Mouse (Mus musculus): ENCODE results near the gene Krt25.

The Krt25 gene

DNA sequence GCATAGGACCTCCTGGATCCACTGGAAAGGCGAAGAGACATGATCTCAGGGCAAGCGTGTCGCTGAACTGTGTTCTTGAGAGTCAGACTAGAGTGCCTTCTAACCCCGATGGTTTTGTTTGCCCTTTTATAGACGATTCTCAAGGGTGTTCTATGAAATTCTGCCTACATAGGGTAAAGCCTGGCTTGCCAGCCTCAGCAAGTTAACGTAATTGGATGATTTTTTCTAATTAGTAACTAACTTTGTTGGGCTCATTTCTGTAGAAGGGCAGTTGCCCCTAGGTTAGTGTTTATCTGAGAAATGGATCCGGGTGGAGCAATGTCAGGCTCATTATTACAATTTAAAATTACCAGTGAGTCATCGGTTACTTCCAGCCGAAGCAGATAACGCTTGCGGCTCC, at the start of gene Krt25:
Gene Krt25, minus strand, starts transcription at position 101 of the 400 bp plus-strand sequence.
- DNase-seq, result no peak

DNA sequence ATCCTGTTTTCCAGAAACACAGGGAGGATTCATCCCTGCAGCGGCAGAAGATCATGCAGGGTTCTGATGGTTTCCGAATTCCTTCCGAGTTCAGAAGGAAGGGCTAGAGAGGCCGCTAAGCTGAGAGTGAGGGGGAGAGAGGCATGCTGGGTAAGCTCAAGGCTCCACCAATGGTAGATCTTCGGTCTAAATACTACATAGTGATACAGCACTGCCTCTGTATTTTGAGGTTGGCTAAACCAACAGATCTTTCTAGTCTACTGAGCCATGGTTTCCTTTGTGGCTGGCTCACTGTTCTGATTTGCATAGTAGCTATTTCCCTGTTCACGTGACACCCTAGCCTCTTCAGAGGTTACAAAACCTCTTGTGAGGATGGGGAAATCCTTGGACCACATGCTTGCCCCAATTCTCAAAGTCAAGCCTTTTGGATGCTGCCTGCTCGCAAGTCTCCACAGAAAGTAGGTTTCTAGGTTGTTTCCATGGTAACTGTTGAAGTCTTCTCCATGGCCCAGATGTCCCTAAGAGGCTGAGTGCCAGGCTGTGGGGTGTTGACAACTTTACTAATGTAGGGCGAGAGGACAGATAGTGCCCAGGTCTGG, 47.2 kb upstream of the Krt25 start:
- DNase-seq, result peak; percentile 38 to 69

DNA sequence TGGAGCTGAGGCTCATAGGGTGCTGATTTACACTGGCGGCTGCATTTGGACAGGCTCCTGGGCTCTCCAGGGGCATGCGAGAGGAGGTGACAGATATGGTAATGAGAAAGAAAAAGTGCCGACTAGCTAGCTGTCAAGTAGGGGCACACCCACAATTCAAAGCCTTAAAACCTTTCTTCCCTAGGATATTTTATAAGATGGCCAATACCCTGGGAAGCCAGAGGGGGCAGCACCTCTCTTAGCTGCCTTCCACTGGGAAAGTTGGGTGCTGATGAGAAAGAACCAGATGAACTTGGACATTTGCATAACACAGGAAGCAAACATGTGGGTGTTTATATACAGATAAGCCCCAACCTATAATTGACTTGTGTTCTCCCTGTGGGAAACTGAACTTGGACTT, 46.5 kb upstream of the Krt25 start:
- DNase-seq, result peak in 1 of 2 experiments; percentile 38

DNA sequence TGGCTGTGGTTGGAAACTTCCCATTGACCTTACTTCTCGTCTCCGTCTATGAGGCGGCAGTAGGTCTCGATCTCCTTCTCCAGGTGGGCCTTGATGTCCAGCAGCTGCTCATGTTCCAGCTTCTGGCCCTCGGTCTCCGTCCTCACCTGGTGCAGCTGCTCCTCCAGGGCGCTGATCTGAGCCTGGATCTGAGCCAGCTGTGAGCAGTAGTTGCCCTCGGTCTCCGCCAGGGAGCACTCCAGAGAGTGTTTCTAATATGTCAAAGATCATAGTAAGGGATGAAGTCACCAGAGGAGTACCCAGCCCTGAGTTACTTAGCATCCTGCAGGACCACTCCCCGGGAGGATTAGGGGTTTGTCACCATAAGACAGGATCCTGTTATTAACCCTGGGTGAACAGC, 44.0 kb upstream of the Krt25 start:
- peak; percentile 16 to 51 for DNase-seq

DNA sequence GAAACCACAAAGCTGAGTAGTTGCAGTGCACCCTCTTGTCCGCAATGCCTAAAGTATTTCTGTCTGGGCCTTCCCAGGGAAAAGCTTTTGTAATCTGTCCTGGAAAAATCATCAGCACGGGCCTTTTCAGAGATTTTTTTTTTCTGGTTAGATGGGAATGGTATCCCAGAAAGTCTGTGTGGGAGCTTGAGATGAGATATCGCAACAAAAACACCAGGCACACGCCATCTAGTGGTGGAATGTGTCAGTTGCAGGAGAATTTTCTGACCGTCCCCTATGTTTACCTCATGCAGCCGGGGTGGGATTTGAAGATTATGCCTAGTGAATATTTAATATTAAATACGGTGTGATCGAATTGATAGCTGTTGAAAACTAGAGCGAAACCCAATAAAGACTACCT, 41.7 kb upstream of the Krt25 start:
- peak; percentile 35 to 61 for DNase-seq

DNA sequence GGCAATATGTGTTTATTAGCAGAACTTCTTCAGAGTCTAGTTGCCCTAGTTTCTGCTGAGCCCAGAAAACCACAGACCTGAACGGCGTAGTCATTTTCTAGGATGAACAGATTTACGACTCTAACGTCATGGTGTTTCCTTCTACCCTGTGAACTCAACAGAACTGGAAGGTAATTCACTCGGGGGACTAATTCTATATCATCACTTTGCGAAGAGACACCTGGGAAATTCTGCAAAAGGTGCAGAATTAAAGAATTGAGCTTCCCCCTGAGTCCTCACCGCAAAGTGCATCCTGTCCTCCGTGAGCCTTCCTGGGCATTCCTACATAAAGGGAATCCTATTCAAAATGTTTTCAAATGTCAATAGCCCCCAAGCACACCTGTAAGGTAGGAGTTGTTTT, 38.7 kb upstream of the Krt25 start:
- DNase-seq, result no peak

DNA sequence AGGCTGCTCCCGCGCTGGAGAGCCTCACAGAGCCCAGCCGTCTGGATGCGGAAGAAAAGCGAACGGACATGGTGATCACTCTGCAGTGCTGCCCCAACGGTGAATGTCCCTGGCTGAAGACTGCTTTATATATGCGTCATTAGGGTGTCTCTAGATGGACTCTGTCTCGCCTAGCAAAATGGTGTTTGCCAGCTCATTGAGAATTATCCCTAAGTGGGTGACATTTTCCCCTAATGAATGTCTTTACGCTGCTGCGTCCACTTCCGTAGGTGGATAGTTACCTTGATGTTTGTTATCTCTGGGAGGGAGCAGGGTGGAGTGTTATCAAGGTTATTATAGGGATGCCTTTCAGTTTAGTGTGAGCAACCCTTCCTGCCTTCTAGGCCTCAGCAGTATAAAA, 28.3 kb upstream of the Krt25 start, which contains the start of gene Krt27:
Gene Krt27, minus strand, starts transcription at position 101 of the 400 bp plus-strand sequence.
- no peak for DNase-seq

DNA sequence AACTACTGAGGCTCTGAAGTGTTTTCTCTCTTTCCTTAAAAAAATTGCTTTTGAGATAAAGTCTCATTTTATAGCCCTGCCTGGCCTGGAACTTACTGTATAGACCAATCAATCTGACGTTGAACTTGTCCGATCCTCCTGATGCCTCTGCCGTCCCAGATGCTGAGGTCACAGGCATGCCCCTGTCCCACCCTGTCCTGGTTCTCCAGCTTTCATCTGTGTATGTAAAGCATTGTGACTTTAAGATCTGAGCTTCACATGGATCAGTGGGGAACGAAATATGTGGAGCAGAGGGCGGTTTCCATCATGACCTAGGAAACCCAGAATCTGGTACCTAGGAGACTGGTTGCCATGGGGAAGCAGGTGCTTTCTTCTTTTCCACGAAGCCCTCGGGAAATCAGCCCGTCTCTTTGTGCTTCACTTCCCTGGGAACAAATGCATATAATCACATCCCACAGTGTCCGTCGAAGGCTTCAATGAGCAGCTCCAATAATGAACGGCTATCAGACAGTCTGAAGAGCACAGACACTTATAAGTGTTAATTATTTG, 16.6 kb upstream of the Krt25 start:
- no peak for DNase-seq

DNA sequence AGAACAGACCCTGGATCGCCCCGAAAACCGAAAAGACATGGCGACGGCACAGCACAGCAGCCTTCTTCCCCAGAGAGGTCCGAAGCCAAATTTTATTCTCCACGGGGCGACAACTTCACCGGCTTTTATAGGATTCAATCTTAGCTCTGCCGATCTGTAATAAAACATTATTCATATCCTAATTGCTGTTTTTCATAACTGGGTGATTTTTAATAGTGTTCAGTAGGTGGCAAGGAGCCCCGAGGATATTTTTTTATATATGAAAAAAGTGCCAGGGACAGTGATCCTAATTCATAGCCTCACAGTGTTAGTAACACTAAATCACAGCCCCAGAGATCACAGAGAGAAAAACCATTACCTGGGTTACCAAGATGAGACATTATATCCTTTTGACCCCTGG, 15.1 kb upstream of the Krt25 start, which contains the start of gene Krt26:
Gene Krt26, minus strand, starts transcription at position 101 of the 400 bp plus-strand sequence.
- DNase-seq, result no peak

DNA sequence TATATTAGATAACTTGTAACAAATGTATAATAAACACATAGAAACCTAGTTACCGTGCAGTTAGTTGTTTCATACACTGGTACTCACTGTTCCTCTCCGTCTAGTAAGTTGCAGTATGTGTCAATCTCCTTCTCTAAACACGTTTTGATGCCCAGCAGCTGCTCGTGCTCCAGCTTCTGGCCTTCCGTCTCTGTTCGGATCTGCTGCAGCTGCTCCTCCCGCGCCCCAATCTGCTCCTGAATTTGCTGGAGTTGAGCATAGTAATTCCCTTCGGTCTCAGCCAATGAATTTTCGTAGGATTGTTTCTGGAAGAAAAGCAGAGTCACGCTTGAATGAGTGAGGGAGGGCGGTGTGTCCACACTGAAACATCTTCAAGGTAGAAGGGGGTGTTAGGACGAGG, 10.7 kb upstream of the Krt25 start:
- no peak for DNase-seq

DNA sequence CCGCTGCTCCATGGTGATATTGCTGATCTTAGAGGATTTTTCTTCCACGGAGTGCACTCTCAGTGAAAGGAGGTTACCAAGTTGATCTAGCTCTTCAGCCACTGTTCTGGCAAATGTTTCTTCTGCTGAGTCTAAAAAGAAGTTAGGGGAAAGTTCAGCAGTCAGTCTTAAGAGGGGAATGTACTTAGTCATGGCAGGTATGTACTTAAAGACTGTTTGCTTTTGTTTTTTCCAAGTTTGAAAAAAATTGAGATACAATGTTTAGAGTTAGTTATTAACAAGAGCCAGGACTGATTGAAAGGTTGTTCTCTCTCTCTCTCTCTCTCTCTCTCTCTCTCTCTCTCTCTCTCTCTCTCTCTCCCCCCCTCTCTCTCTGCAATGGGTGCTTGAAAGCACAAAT, 6.9 kb upstream of the Krt25 start:
- DNase-seq, result no peak

DNA sequence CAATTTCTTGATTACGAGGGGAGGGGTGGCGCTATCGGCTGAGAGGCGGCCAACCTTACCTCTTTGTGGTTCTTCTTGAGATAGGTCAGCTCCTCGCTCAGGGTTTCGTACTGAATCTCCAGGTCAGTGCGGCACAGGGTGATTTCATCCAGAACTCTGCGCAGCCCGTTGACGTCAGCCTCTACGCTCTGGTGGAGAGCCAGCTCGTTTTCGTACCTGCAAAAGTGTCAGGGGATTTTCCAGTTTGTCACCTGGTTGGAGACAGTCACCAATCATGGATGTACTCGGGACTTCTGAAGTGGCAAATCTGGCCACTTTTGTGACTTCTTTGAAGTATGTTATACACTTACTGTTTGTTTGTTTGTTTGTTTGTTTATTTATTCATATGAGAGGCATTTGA, 1.7 kb downstream of the Krt25 start:
- no peak for DNase-seq

DNA sequence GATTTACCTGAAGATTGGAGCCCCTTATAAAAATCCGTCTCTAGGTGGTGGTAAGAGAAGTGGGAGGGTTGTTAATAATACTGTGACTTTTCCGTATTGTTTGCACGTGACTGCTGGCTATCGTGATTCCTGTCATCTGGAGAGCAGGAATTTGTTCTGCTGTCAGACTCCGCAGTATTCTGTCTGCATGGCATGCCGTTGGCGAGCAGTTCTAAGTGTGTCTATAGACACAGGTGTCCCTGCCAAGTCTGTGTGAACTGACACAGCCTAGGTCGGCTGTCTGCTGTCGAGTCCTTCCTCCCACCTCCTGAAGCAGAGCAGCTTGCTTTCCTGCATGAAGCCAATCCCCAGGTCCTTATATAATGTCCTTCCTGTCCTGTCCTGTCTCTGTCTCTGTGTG, 3.6 kb downstream of the Krt25 start:
- DNase-seq, result no peak

DNA sequence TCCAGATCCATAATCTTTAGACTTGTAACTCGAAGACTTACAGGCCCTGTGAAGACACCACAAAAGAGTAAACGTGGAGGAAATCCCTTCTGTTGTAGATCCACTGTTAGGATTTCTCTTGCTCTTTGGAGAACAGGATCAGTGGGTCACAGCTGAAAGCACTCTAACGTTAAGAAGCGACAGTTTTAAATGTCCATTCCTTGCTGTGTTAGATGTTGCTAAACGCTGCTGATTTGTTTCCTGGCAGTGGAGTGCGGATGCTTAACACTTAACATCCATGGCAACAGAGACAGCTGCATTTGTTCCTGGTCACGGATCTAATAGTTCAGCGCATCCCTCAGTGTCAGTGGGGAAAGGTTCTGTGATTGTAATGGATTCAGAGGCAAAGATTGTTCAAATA, 6.2 kb downstream of the Krt25 start:
- no peak for DNase-seq

DNA sequence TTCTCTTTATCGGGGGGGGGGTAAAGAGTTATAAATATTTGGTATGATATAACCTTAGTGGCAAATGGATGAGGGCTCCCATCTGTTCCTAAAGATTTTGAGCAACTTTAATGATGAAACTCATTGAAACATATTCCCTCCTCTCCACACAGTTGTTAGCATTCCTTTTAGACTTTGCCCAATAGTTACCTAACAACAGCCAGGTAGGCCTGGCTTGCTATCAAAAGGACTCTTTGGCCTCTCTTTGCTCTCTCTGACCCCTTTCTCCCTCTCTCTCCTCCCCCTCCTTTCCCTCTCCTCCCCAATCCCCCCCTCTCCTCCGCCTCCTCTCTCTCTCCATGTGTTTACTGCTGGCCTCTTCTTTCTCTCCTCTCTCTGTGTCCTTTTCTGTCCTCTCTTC, 8.2 kb downstream of the Krt25 start:
- no peak for DNase-seq

DNA sequence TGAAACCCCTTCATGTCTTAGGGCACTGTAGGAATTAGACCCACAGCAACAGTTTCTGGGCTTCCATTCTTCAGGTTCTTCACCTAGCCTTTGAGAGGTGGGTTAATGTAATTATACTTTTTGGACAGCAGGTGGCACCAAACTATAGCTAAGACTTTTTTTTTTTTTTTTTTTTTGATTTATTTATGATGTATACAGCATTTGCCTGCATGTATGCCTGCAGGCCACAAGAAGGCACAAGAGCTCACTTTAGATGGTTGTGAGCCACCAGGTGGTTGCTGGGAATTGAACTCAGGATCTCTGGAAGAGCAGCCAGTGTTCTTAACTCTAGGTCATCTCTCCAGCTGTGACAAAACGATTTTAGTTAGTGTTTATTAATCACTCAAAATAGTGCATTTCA, 11.9 kb downstream of the Krt25 start:
- no peak for DNase-seq

DNA sequence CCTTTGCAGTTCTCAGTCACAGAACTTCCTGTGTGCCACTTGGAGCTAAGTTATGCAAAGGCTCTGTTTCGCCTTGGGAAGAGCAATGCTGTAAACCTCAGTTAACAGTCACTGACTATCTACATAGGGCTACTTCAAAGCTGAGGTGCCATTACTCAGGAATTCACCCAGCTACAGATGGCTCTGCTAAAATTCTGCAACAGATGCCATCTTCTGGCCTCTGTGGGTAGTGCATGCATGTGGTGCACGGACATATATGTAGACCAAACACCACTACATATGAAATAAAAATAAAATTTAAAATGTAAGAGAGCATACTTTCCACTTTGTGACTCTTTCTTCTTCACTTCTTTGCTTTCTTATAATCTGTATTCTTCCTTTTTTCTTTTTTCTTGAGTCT, 15.2 kb downstream of the Krt25 start:
- DNase-seq, result peak; percentile 70 to 85

DNA sequence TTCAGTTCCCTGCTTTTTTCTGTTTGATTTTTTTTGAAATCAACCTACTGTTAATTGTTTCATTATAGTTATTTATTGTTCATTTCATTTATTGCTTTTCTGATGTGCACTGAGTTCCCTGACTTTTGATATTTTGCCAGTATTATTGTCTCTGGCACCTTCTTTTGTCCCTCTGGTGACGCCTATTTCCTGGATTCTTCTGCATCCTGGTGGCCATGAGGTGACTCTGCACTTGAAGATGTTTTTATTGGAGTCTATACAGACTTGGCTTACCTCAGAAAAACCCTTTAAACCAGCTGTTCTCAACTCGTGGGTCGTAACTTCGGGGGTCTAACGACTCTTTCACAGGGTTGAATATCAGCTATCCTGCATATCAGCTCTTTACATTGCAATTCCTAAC, 27.7 kb downstream of the Krt25 start:
- peak in 1 of 2 experiments; percentile 27 for DNase-seq

DNA sequence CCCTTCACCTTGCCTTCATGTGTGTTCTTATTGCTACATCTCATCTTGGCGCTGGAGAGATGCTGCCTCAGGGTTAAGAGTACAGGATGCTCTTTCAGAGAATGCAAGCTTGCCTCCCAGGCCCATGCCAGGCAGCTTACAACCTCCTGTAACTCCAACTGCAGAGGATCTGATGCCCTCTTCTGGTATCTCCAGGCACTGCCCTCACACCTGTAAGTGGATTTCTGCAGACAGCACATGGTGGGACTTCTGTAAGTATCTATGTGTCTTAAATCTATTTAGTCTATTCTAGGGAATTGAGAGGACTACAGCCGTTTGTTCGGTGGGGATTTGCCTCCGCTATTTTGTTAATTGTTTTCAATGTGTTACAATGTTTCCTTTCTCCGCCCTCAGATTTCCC, 29.9 kb downstream of the Krt25 start:
- peak; percentile 78 to 86 for DNase-seq

DNA sequence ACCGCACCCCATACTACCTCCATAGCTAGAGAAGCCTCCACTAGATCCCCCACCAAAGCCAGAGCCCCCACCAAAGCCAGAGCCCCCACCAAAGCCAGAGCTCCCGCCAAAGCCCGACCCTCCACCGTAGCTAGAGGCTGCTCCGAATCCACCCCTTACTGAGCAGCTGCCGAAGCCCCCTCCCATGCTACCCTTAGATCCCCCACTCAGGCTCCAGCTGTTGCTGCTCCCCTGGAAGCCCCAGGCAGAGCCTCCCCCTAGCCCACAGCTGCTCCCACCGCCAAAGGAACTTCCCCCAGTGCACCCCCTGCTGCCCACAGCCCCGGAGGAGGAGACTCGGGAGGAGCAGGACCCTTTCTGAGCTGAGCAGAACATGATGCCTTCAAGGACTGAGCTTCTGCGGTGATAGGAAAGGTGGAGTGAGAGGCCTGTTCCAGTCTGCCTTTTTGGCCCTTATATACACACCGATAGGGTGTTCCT, 37.9 kb downstream of the Krt25 start, which contains the start of gene Krt24:
Gene Krt24, minus strand, starts transcription at position 430 of the 480 bp plus-strand sequence.
- peak in 1 of 2 experiments; percentile 26 for DNase-seq

DNA sequence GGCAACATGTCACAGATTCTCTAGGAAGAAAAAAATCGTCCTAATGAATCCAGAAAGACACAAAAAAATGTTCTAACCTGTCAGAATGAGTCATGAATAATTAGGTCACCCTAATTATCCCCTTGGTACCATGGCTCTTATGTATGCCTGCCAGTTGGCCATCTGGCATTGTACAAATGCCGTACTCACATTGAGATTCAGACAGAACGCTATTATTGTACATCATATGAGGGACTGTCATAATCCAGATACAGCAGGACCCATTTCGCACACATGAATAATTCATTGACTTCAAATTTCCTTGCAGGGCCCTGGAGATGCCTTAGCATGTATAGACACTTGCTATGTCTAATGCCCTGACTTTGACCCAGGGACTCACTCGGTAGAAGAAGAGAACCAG, 38.7 kb downstream of the Krt25 start:
- DNase-seq, result peak; percentile 65 to 78

DNA sequence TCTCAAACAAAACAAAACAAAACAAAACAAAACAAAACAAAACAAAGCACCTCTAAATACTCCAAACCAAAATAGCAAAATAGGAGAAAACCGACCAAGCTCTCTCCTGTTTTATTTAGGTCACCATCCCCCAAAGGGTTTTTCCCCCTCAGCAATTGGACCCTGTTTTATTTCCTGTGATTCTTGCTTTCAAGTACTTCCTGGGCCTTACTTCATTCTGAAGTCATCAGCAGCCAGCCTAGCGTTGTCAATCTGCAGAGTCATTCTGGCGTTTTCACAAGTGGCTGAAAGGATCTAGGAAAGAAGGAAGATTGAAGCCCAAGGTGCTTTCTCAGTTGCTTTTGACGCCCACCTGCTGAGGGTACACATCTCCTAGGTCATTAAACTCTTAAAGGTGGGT, 39.4 kb downstream of the Krt25 start:
- peak; percentile 29 to 32 for DNase-seq

DNA sequence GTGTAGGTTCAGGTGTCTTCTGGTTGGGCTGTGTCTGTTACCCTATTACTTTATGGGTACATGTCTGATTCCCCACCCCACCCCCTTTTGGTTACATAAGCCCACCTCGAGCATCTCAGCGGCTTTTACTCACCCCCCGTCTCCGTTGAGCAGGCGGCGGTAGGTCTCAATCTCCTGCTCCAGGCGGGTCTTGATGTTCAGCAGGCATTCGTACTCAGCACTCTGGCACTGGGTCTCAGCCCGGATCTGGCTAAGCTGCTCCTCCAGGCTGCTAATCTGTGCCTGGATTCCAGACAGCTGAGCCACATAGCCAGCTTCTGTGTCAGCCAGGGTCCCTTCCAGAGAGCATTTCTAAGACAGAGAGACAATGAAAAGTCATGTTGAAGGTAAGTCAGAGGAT, 41.6 kb downstream of the Krt25 start:
- peak; percentile 62 to 63 for DNase-seq

DNA sequence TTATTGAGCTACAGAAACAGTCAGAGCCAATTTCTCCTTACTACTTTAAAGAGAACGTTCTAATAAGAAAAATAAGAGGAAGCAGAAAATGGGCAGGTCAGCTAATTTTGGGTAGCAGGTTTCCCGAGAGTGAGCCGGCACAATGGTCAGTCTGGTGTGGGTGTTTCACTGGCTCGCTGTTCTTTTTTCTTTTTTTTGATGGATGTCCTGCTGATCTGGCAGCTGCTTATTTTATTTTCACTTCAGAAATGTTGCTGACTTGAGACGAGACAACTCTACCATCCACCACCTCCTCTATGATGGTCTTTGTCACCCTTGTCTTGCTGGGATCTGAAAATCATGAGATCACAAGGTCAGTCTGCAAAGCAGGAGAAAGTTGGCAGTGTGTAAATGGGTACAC, 42.8 kb downstream of the Krt25 start:
- DNase-seq, result peak; percentile 45 to 60

DNA sequence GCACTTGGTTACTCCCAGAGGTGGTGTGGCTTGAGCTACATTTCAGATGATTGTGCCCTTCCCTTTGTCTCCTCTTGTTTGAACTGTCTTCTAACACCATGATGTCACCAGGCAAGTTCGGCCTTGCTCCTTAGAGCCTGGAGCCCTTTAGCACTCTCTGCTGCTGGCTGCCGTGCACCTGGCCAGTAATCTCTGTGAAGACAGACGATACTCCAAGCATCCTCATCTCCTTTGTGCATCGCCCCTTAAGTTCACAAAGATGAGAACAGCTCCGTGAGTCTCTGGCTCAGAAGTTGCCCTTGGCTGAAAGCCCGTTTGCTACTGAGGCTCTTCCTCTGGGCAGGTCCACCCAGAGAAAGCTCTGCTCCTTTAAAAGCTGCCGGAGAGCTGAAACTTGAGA, 46.0 kb downstream of the Krt25 start:
- peak in 1 of 2 experiments; percentile 23 for DNase-seq
